Mouse (Mus musculus) spleen, adult 2 months (tissue): ENCODE measurements around the gene Mettl15. TPM values are rescaled to one million over a fixed set of nuclear protein-coding genes. Genes with fewer than 3 reads are reported as not detected.

Experiments
- DNase-seq, 2 experiments: peaks; one replicate each; pipeline versions ENCODE4 v3.0.0 to v3.0.0-alpha.2; 2012 to 2021; ENCODE audit warnings: low spot score in 2 of 2, low read depth in 1 of 2
- H3K27ac ChIP-seq: fragments of 200-500 bp; 2 replicates; pipeline ENCODE4 v1.5.1; 2012; ENCODE audit warnings: low read length, inconsistent platforms; ENCODE audit not compliant: insufficient read depth
- H3K27me3 ChIP-seq: fragments of 200-500 bp; 2 replicates; pipeline ENCODE4 v1.6.1; 2012; ENCODE audit warnings: mild to moderate bottlenecking, moderate library complexity, low read length, inconsistent platforms; ENCODE audit not compliant: control insufficient read depth, insufficient read depth
- H3K36me3 ChIP-seq: fragments of 200-500 bp; 2 replicates; pipeline ENCODE4 v1.6.1; 2012; ENCODE audit warnings: mild to moderate bottlenecking, low read length, inconsistent platforms; ENCODE audit not compliant: control insufficient read depth, insufficient read depth
- H3K4me1 ChIP-seq: fragments of 200-500 bp; 2 replicates; pipeline ENCODE4 v1.6.1; 2011; ENCODE audit warnings: inconsistent platforms; ENCODE audit not compliant: control insufficient read depth, insufficient read depth, insufficient read length
- H3K4me3 ChIP-seq: fragments of 200-500 bp; 2 replicates; pipeline ENCODE4 v1.5.1; 2011; ENCODE audit warnings: mild to moderate bottlenecking, inconsistent platforms; ENCODE audit not compliant: insufficient read depth, insufficient read length; ENCODE audit errors: extremely low read depth
- CTCF ChIP-seq: fragments of 200-500 bp; IDR thresholded peaks from 2 replicates; pipeline ENCODE4 v1.5.1; 2011; ENCODE audit warnings: mild to moderate bottlenecking, inconsistent platforms; ENCODE audit not compliant: insufficient read depth, insufficient read length, insufficient replicate concordance; ENCODE audit errors: extremely low read depth
- POLR2A ChIP-seq: fragments of 200-500 bp; IDR thresholded peaks from 2 replicates; pipeline ENCODE4 v1.6.1; 2011; ENCODE audit warnings: low read depth, low read length, inconsistent platforms
- WGBS: fragments of 180-500 bp; shearing (Covaris S2); methylation state at CpG from one replicate; pipeline ENCODE4 v1.1.7; 2018; 5-methylcytosine and 5-hydroxymethylcytosine counted together
- polyA plus RNA-seq: library from polyadenylated mRNA; depleted of rRNA; stranded (reverse); fragments of >200 nt; gene quantifications from 2 replicates; pipeline ENCODE4 v1.2.3, GENCODE M21; 2012; rRNA removed

Gene Mettl15
- polyA plus RNA-seq, 1 experiment: 1.2 TPM

- Histone ChIP-seq H3K36me3 (no peaks in the 10 kb centered on the region), H3K4me1 (no peaks in the 10 kb centered on the region), H3K27me3 (no peaks in the 10 kb centered on the region), H3K27ac (no peak overlapping the region), H3K4me3 (no peak overlapping the region)
- DNase-seq: no peak
- no peak for TF ChIP-seq CTCF
- no peak for TF ChIP-seq POLR2A
- whole genome bisulfite sequencing: 91% methylated on average over 6 of the region's 6 CpGs
Observed at GRCm38 (mm10) chr2:109137276-109137675, 143.3 kb downstream of the Mettl15 start.

GRCm38 (mm10) chr2:109130718-109131117 lies 149.8 kb downstream of the Mettl15 start:
- H3K27me3 ChIP-seq: no peaks in the 10 kb centered on the region
- DNase-seq: no peak
- H3K4me1 ChIP-seq: no peaks in the 10 kb centered on the region
- TF ChIP-seq CTCF (no peak), POLR2A (no peak)
- H3K27ac ChIP-seq: no peak overlapping the region
- H3K4me3 ChIP-seq: no peak overlapping the region
- no peaks in the 10 kb centered on the region for H3K36me3 ChIP-seq
- WGBS: 90% methylated on average over 3 of the region's 3 CpGs

GRCm38 (mm10) chr2:109129921-109130320 lies 150.6 kb downstream of the Mettl15 start:
- WGBS: 91% methylated on average over 3 of the region's 3 CpGs
- H3K27me3 ChIP-seq: no peaks in the 10 kb centered on the region

GRCm38 (mm10) chr2:109105773-109106484 lies 174.6 kb downstream of the Mettl15 start:
- Histone ChIP-seq H3K27me3 (no peaks in the 10 kb centered on the region), H3K36me3 (no peaks in the 10 kb centered on the region), H3K27ac (no peak overlapping the region), H3K4me1 (no peaks in the 10 kb centered on the region), H3K4me3 (no peak overlapping the region)
- no peak for DNase-seq
- WGBS: 88% methylated on average over 3 of the region's 3 CpGs
- no peak for TF ChIP-seq CTCF

More at GRCm38 (mm10) chr2:109129921-109130320, 150.6 kb downstream of the Mettl15 start:
- Histone ChIP-seq H3K36me3 (no peaks in the 10 kb centered on the region), H3K4me3 (no peak overlapping the region), H3K27ac (no peak overlapping the region), H3K4me1 (no peaks in the 10 kb centered on the region)
- no peak for DNase-seq
- TF ChIP-seq POLR2A (no peak), CTCF (no peak)

- Histone ChIP-seq H3K4me3 (no peak overlapping the region), H3K4me1 (no peaks in the 10 kb centered on the region), H3K27me3 (no peaks in the 10 kb centered on the region), H3K36me3 (no peaks in the 10 kb centered on the region), H3K27ac (no peak overlapping the region)
- TF ChIP-seq CTCF (no peak), POLR2A (no peak)
- WGBS: 88% methylated on average over 2 of the region's 2 CpGs
- no peak for DNase-seq
Observed at GRCm38 (mm10) chr2:109049686-109050085, 230.9 kb downstream of the Mettl15 start.

Other genes starting within 250 kb of the Mettl15 start
- 0.38 and 0.48 TPM in 2 replicates for gene Kif18a, start within 50 bp of the Mettl15 start, polyA plus RNA-seq